Comparison of ENCODE assay signal across 13 mouse cellular contexts in the genomic region with DNA sequence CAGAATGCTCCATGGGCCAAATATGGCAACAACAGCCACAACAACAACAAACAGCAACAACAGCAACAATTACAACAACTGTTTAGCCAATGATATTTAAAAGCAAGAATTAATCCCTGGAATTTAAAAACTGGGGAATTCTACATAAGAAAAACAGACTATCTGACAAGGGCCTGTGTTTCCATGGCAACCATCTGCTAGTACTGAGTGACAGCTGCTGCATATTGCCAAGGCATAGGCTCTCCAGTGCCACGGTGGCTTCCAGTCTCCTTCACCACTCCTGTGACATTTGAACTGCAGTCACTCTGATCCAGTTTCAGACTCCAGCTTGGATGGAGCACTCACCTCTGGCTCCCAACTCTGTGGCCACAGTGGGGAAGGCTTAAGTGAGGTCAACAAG. TPM values are rescaled to one million over a fixed set of nuclear protein-coding genes. Genes with fewer than 3 reads are reported as not detected.
DNase-seq lines count a peak whose midpoint lies in the region; ATAC-seq lines count a peak whose summit lies in the region.
"Had no signal": no experiment of that assay in that cellular context is flagged by ENCODE, and none has a peak within 500 bp of the region (broad histone marks: within the 10 kb centered on the region; RNA-seq: fewer than 3 reads in every experiment).

No protein-coding gene starts in this region.

- H3K36me3 ChIP-seq in hindbrain, embryonic 16.5 days (ENCODE audit: control insufficient read depth, insufficient read depth, low read length), result no peaks in the 10 kb centered on the region
- H3K36me3 ChIP-seq in hindbrain, embryonic 12.5 days, result no peaks in the 10 kb centered on the region
- H3K36me3 ChIP-seq in midbrain, embryonic 10.5 days, result no peaks in the 10 kb centered on the region
- H3K36me3 ChIP-seq: G1E; liver, embryonic 12.5 days; neural tube, embryonic 12.5 days had no signal

- no peaks in the 10 kb centered on the region for H3K27me3 ChIP-seq in hindbrain, embryonic 16.5 days (replicated peaks; ENCODE audit: control insufficient read depth, insufficient read depth, low read length)
- peaks cover 6% of the 10 kb centered on the region; the same call in 1 of the 2 replicates for H3K27me3 ChIP-seq in hindbrain, embryonic 12.5 days
- peaks cover 4% of the 10 kb centered on the region; the same call in 1 of the 2 replicates for H3K27me3 ChIP-seq in midbrain, embryonic 10.5 days (ENCODE audit: low read depth, poor library complexity, severe bottlenecking)
- H3K27me3 ChIP-seq: liver, embryonic 12.5 days; neural tube, embryonic 12.5 days had no signal

- 5% methylated on average over 1 of the region's 1 CpGs for WGBS in hindbrain, embryonic 16.5 days
- 11% methylated on average over 1 of the region's 1 CpGs for WGBS in hindbrain, embryonic 12.5 days
- WGBS in midbrain, embryonic 10.5 days, result 38% methylated on average over 1 of the region's 1 CpGs

- H3K9me3 ChIP-seq in hindbrain, embryonic 16.5 days (ENCODE audit: control insufficient read depth, low read length), result no peaks in the 10 kb centered on the region
- H3K9me3 ChIP-seq in hindbrain, embryonic 12.5 days (replicated peaks), result no peaks in the 10 kb centered on the region
- H3K9me3 ChIP-seq in midbrain, embryonic 10.5 days (replicated peaks), result no peaks in the 10 kb centered on the region
- H3K9me3 ChIP-seq: liver, embryonic 12.5 days; neural tube, embryonic 12.5 days had no signal

- DNase-seq in NIH3T3 (ENCODE audit: low read depth) (peak; percentile 39), MN1 (ENCODE audit: low spot score) (no peak)
- peak; percentile 51 for DNase-seq in brain, adult 2 months (ENCODE audit: low read depth, low spot score)
- DNase-seq in midbrain, embryonic 10.5 days (ENCODE audit: low spot score), result no peak
- DNase-seq in right cerebral cortex, postnatal 4 days, result no peak
- DNase-seq: cerebellum, adult 2 months; kidney, adult 18-20 months; right cerebral cortex, postnatal 14 days had no signal

- H3K4me2 ChIP-seq in hindbrain, embryonic 16.5 days (ENCODE audit: low read length), result no peak overlapping the region
- H3K4me2 ChIP-seq in hindbrain, embryonic 12.5 days (replicated peaks), result no peak overlapping the region
- H3K4me2 ChIP-seq: liver, embryonic 12.5 days; neural tube, embryonic 12.5 days had no signal

- no peak overlapping the region for H3K4me3 ChIP-seq in hindbrain, embryonic 16.5 days (ENCODE audit: low read length)
- no peak overlapping the region for H3K4me3 ChIP-seq in hindbrain, embryonic 12.5 days
- H3K4me3 ChIP-seq in midbrain, embryonic 10.5 days, result no peak overlapping the region
- H3K4me3 ChIP-seq: liver, embryonic 12.5 days; neural tube, embryonic 12.5 days had no signal

- H3K27ac ChIP-seq in hindbrain, embryonic 16.5 days (ENCODE audit: low read depth, low read length), result peak overlapping the region; percentile 45; the same call in 1 of the 2 replicates
- H3K27ac ChIP-seq in hindbrain, embryonic 12.5 days, result no peak overlapping the region
- 0 out of 2 replicates have a peak overlapping the region, but pooled peaks have one; percentile 6 for H3K27ac ChIP-seq in midbrain, embryonic 10.5 days (replicated peaks)
- H3K27ac ChIP-seq: liver, embryonic 12.5 days; neural tube, embryonic 12.5 days had no signal

- peak; percentile 71; the same call in 1 of the 2 replicates for ATAC-seq in hindbrain, embryonic 16.5 days
- no peak for ATAC-seq in hindbrain, embryonic 12.5 days (ENCODE audit: low FRiP score)
- ATAC-seq: liver, embryonic 12.5 days had no signal

- peaks cover 16% of the 10 kb centered on the region for H3K4me1 ChIP-seq in hindbrain, embryonic 16.5 days (ENCODE audit: control insufficient read depth, insufficient read depth, low read depth, low read length)
- peaks cover 20% of the 10 kb centered on the region for H3K4me1 ChIP-seq in hindbrain, embryonic 12.5 days
- peaks cover 30% of the 10 kb centered on the region for H3K4me1 ChIP-seq in midbrain, embryonic 10.5 days

- no peak overlapping the region for H3K9ac ChIP-seq in hindbrain, embryonic 16.5 days (ENCODE audit: low read depth, low read length)
- H3K9ac ChIP-seq in hindbrain, embryonic 12.5 days, result no peak overlapping the region
- H3K9ac ChIP-seq: liver, embryonic 12.5 days; neural tube, embryonic 12.5 days had no signal

RNA-seq across cellular contexts. Expression of a gene that starts 19.6 kb away (rescaled TPM):
- 217 and 224 TPM in 2 replicates for polyA plus RNA-seq in hindbrain, embryonic 16.5 days (2015; fragmentation: Nextera tagmentation; extraction: Ambion mirVana)
- 347 and 360 TPM in 2 replicates for polyA plus RNA-seq in hindbrain, embryonic 12.5 days (2016; fragmentation: Nextera tagmentation; extraction: Ambion mirVana)
- polyA plus RNA-seq in midbrain, embryonic 10.5 days (2016; fragmentation: Nextera tagmentation; extraction: Ambion mirVana), result 307 and 309 TPM in 2 replicates

RNA-seq across cellular contexts. Expression of a gene that starts 49.3 kb away (rescaled TPM):
- polyA plus RNA-seq in hindbrain, embryonic 16.5 days (2015; fragmentation: Nextera tagmentation; extraction: Ambion mirVana), result 96.3 and 104 TPM in 2 replicates
- polyA plus RNA-seq in hindbrain, embryonic 12.5 days (2016; fragmentation: Nextera tagmentation; extraction: Ambion mirVana), result 215 and 227 TPM in 2 replicates
- polyA plus RNA-seq in midbrain, embryonic 10.5 days (2016; fragmentation: Nextera tagmentation; extraction: Ambion mirVana), result 152 and 162 TPM in 2 replicates

Comparison
In these comparisons a context has a peak if more than half of its experiments do, and no peak if none do; other contexts are left out.
1. DNase-seq: peak in NIH3T3 (single experiment) and brain, adult 2 months (single experiment); none in midbrain, embryonic 10.5 days (single experiment), MN1 (single experiment) and right cerebral cortex, postnatal 4 days (single experiment).